Mouse (Mus musculus): ENCODE measurements around the gene Exoc1. TPM values are rescaled to one million over a fixed set of nuclear protein-coding genes. Genes with fewer than 3 reads are reported as not detected.

Gene Exoc1
- polyA plus RNA-seq, 1 experiment from 2014 or later: 75.8 TPM

- Histone ChIP-seq H3K9me3 (ENCODE audit: control insufficient read depth, low read length) (no peaks in the 10 kb centered on the region), H3K27me3 (ENCODE audit: control insufficient read depth, insufficient read depth, low read length) (no peaks in the 10 kb centered on the region), H3K4me2 (ENCODE audit: low read length) (no peak overlapping the region), H3K9ac (replicated peaks; ENCODE audit: low read length) (no peak overlapping the region), H3K4me3 (replicated peaks; ENCODE audit: low read depth, low read length) (no peak overlapping the region), H3K36me3 (ENCODE audit: control insufficient read depth, insufficient read depth, low read length) (peaks cover 47% of the 10 kb centered on the region), H3K4me1 (ENCODE audit: control insufficient read depth, insufficient read depth, low read length) (no peaks in the 10 kb centered on the region), H3K27ac (replicated peaks; ENCODE audit: low read depth, low read length) (no peak overlapping the region)
- DNase-seq (no peak), ATAC-seq (ENCODE audit: low FRiP score, low TSS enrichment) (no peak)
- WGBS: 91% methylated on average over 2 of the region's 2 CpGs
Observed at GRCm38 (mm10) chr5:76616196-76616747, 87.2 kb downstream of the Exoc1 start.

GRCm38 (mm10) chr5:76618750-76619149 lies 89.6 kb downstream of the Exoc1 start:
- Histone ChIP-seq H3K9ac (replicated peaks; ENCODE audit: low read length) (no peak overlapping the region), H3K36me3 (ENCODE audit: control insufficient read depth, insufficient read depth, low read length) (peaks cover 51% of the 10 kb centered on the region), H3K4me1 (ENCODE audit: control insufficient read depth, insufficient read depth, low read length) (no peaks in the 10 kb centered on the region), H3K4me3 (replicated peaks; ENCODE audit: low read depth, low read length) (no peak overlapping the region), H3K9me3 (ENCODE audit: control insufficient read depth, low read length) (no peaks in the 10 kb centered on the region), H3K27ac (replicated peaks; ENCODE audit: low read depth, low read length) (no peak overlapping the region), H3K4me2 (ENCODE audit: low read length) (no peak overlapping the region), H3K27me3 (ENCODE audit: control insufficient read depth, insufficient read depth, low read length) (no peaks in the 10 kb centered on the region)
- WGBS: 89% methylated on average over 7 of the region's 7 CpGs
- DNase-seq: no peak
- no peak for ATAC-seq (ENCODE audit: low FRiP score, low TSS enrichment)

Other genes with a start within 250 kb of the Exoc1 start
- gene Clock, start 224.5 kb upstream of the Exoc1 start, polyA plus RNA-seq (2014; fragmentation: Nextera tagmentation; extraction: Ambion mirVana): 18.7 and 19.2 TPM in 2 replicates
- not detected in 2 replicates for gene Pdcl2, start 198.2 kb upstream of the Exoc1 start, polyA plus RNA-seq (2014; fragmentation: Nextera tagmentation; extraction: Ambion mirVana)
- gene Nmu, start 165.5 kb upstream of the Exoc1 start, polyA plus RNA-seq (2014; fragmentation: Nextera tagmentation; extraction: Ambion mirVana): not detected in 2 replicates
- 0.36 TPM in 1 of 2 replicates, not detected in the other for gene Gm7271, start 45.3 kb upstream of the Exoc1 start, polyA plus RNA-seq (2014; fragmentation: Nextera tagmentation; extraction: Ambion mirVana)
- gene Cep135, start 59.4 kb downstream of the Exoc1 start, polyA plus RNA-seq (2014; fragmentation: Nextera tagmentation; extraction: Ambion mirVana): 2.2 and 3.9 TPM in 2 replicates
- gene C530008M17Rik, start 127.2 kb downstream of the Exoc1 start, polyA plus RNA-seq (2014; fragmentation: Nextera tagmentation; extraction: Ambion mirVana): 52.1 and 60.0 TPM in 2 replicates

Measured in midbrain, embryonic 14.5 days (tissue).